Mouse (Mus musculus) spleen, adult 2 months (tissue): ENCODE results near the gene Tmsb10. TPM values are rescaled to one million over a fixed set of nuclear protein-coding genes. Genes with fewer than 3 reads are reported as not detected.

ENCODE experiments used
- DNase-seq, 2 experiments: peaks; one replicate each; pipeline versions ENCODE4 v3.0.0 to v3.0.0-alpha.2; 2012 to 2021; ENCODE audit warnings: low spot score in 2 of 2, low read depth in 1 of 2
- H3K27ac ChIP-seq: fragments of 200-500 bp; 2 replicates; pipeline ENCODE4 v1.5.1; 2012; ENCODE audit warnings: low read length, inconsistent platforms; ENCODE audit not compliant: insufficient read depth
- H3K27me3 ChIP-seq: fragments of 200-500 bp; 2 replicates; pipeline ENCODE4 v1.6.1; 2012; ENCODE audit warnings: mild to moderate bottlenecking, moderate library complexity, low read length, inconsistent platforms; ENCODE audit not compliant: control insufficient read depth, insufficient read depth
- H3K36me3 ChIP-seq: fragments of 200-500 bp; 2 replicates; pipeline ENCODE4 v1.6.1; 2012; ENCODE audit warnings: mild to moderate bottlenecking, low read length, inconsistent platforms; ENCODE audit not compliant: control insufficient read depth, insufficient read depth
- H3K4me1 ChIP-seq: fragments of 200-500 bp; 2 replicates; pipeline ENCODE4 v1.6.1; 2011; ENCODE audit warnings: inconsistent platforms; ENCODE audit not compliant: control insufficient read depth, insufficient read depth, insufficient read length
- H3K4me3 ChIP-seq: fragments of 200-500 bp; 2 replicates; pipeline ENCODE4 v1.5.1; 2011; ENCODE audit warnings: mild to moderate bottlenecking, inconsistent platforms; ENCODE audit not compliant: insufficient read depth, insufficient read length; ENCODE audit errors: extremely low read depth
- CTCF ChIP-seq: fragments of 200-500 bp; IDR thresholded peaks from 2 replicates; pipeline ENCODE4 v1.5.1; 2011; ENCODE audit warnings: mild to moderate bottlenecking, inconsistent platforms; ENCODE audit not compliant: insufficient read depth, insufficient read length, insufficient replicate concordance; ENCODE audit errors: extremely low read depth
- POLR2A ChIP-seq: fragments of 200-500 bp; IDR thresholded peaks from 2 replicates; pipeline ENCODE4 v1.6.1; 2011; ENCODE audit warnings: low read depth, low read length, inconsistent platforms
- WGBS: fragments of 180-500 bp; shearing (Covaris S2); methylation state at CpG from one replicate; pipeline ENCODE4 v1.1.7; 2018; 5-methylcytosine and 5-hydroxymethylcytosine counted together
- polyA plus RNA-seq: library from polyadenylated mRNA; depleted of rRNA; stranded (reverse); fragments of >200 nt; gene quantifications from 2 replicates; pipeline ENCODE4 v1.2.3, GENCODE M21; 2012; rRNA removed

Gene Tmsb10
- polyA plus RNA-seq, 1 experiment: 143 TPM

GRCm38 (mm10) chr6:72914087-72914749 is 44.3 kb downstream of the Tmsb10 start:
- DNase-seq: no peak
- Histone ChIP-seq H3K36me3 (no peaks in the 10 kb centered on the region), H3K4me3 (no peak overlapping the region), H3K27ac (no peak overlapping the region), H3K4me1 (no peaks in the 10 kb centered on the region), H3K27me3 (no peaks in the 10 kb centered on the region)
- 67% methylated on average over 6 of the region's 6 CpGs for WGBS
- no peak for TF ChIP-seq CTCF
- TF ChIP-seq POLR2A: no peak

GRCm38 (mm10) chr6:72911261-72911660 is 47.3 kb downstream of the Tmsb10 start:
- Histone ChIP-seq H3K4me3 (no peak overlapping the region), H3K36me3 (no peaks in the 10 kb centered on the region), H3K27me3 (no peaks in the 10 kb centered on the region), H3K4me1 (no peaks in the 10 kb centered on the region), H3K27ac (no peak overlapping the region)
- no peak for DNase-seq
- TF ChIP-seq POLR2A (no peak), CTCF (no peak)
- 75% methylated on average over 4 of the region's 4 CpGs for WGBS

Other genes starting within 250 kb of the Tmsb10 start
- gene Tcf7l1, start 169.5 kb downstream of the Tmsb10 start, polyA plus RNA-seq: 10.5 and 11.8 TPM in 2 replicates
- gene Kcmf1, start 58.8 kb downstream of the Tmsb10 start, polyA plus RNA-seq: 94.1 and 116 TPM in 2 replicates